Mouse (Mus musculus) CD4-positive naive resting alpha-beta T cell, adult 76 days (primary cell): Measurements from ENCODE around the gene Pola1. TPM values are rescaled to one million over a fixed set of nuclear protein-coding genes. Genes with fewer than 3 reads are reported as not detected.

Source experiments
- total RNA-seq: library from RNA; stranded (reverse); gene quantifications from one replicate; pipeline ENCODE4 v1.2.4, GENCODE M21; 2023

Pola1 gene
- total RNA-seq = 8.3 TPM

GRCm38 (mm10) chrX:93631657-93632449, at the start of gene Pola1:
Gene Pola1 (minus strand): TSS chrX:93632155.

GRCm38 (mm10) chrX:93654218-93655002, 22.5 kb upstream of the Pola1 start, which contains the start of gene Pcyt1b:
Gene Pcyt1b (plus strand): TSS chrX:93654863.

GRCm38 (mm10) chrX:93286291-93286893, 345.6 kb downstream of the Pola1 start, which contains the start of gene Arx:
Gene Arx (plus strand): TSS chrX:93286445.

Other genes with a start within 250 kb of the Pola1 start
- gene Pcyt1b, start 22.7 kb upstream of the Pola1 start, total RNA-seq = not detected
- 10.7 TPM for gene Pdk3, start 200.0 kb upstream of the Pola1 start, total RNA-seq